Mouse (Mus musculus) heart, adult 2 months (tissue): Measurements from ENCODE around the gene Gan.

ENCODE experiments used
- CTCF ChIP-seq: fragments of 200-600 bp; IDR thresholded peaks from 2 replicates; pipeline ENCODE4 v1.8.1; 2022; ENCODE audit warnings: antibody characterized with exemption, mild to moderate bottlenecking, moderate library complexity
- POLR2A ChIP-seq: fragments of 200-500 bp; IDR thresholded peaks from 2 replicates; pipeline ENCODE4 v1.6.1; 2011; ENCODE audit warnings: mild to moderate bottlenecking, low read depth, low read length, control low read depth; ENCODE audit not compliant: insufficient read depth

- no peak for TF ChIP-seq POLR2A
- TF ChIP-seq CTCF = no peak
Measured at GRCm38 (mm10) chr8:117164912-117165311, 7.0 kb downstream of the Gan start.
